Mouse (Mus musculus) MEL-GATA-1-ER (cell line): ENCODE measurements around the gene Mc1r.
A peak's percentile ranks its signal among the peaks of the same experiment; 100 is the strongest.

Experiments used
- DNase-seq: peaks from one replicate; pipeline ENCODE4 v3.0.0-alpha.2; 2012; ENCODE audit warnings: low read depth; ENCODE audit errors: extremely low read depth

Mc1r gene

GRCm38 (mm10) chr8:123406786-123407185, at the start of gene Mc1r:
Mc1r (plus strand) TSS chr8:123407107.
- no peak for DNase-seq

GRCm38 (mm10) chr8:123361082-123361739, 45.7 kb upstream of the Mc1r start:
- DNase-seq: peak; percentile 13

- peak; percentile 90 for DNase-seq
Observed at GRCm38 (mm10) chr8:123373403-123374238, 33.3 kb upstream of the Mc1r start, which contains the start of gene Tcf25. Tcf25 (plus strand) TSS chr8:123373753.

GRCm38 (mm10) chr8:123374239-123374578, 32.7 kb upstream of the Mc1r start:
- DNase-seq: peak; percentile 65

- no peak for DNase-seq
Observed at GRCm38 (mm10) chr8:123375701-123376100, 31.2 kb upstream of the Mc1r start.

GRCm38 (mm10) chr8:123376106-123376505, 30.8 kb upstream of the Mc1r start:
- no peak for DNase-seq

- DNase-seq: no peak
Observed at GRCm38 (mm10) chr8:123381711-123382110, 25.2 kb upstream of the Mc1r start.

- DNase-seq: no peak
Observed at GRCm38 (mm10) chr8:123382516-123382915, 24.4 kb upstream of the Mc1r start.

GRCm38 (mm10) chr8:123384883-123385540, 21.9 kb upstream of the Mc1r start:
- DNase-seq: peak; percentile 19

- DNase-seq: no peak
Observed at GRCm38 (mm10) chr8:123387041-123387440, 19.9 kb upstream of the Mc1r start.

GRCm38 (mm10) chr8:123387801-123388200, 19.1 kb upstream of the Mc1r start:
- no peak for DNase-seq

GRCm38 (mm10) chr8:123389026-123389425, 17.9 kb upstream of the Mc1r start:
- no peak for DNase-seq

- DNase-seq: no peak
Observed at GRCm38 (mm10) chr8:123398308-123398707, 8.6 kb upstream of the Mc1r start.

- no peak for DNase-seq
Observed at GRCm38 (mm10) chr8:123401936-123402335, 5.0 kb upstream of the Mc1r start.

- DNase-seq: no peak
Observed at GRCm38 (mm10) chr8:123402730-123403326, 4.1 kb upstream of the Mc1r start.

- DNase-seq: no peak
Observed at GRCm38 (mm10) chr8:123404521-123404920, 2.4 kb upstream of the Mc1r start.

- no peak for DNase-seq
Observed at GRCm38 (mm10) chr8:123407612-123408011, 705 bp downstream of the Mc1r start.

GRCm38 (mm10) chr8:123408586-123409544, 2.0 kb downstream of the Mc1r start:
- DNase-seq: peak; percentile 80

GRCm38 (mm10) chr8:123410049-123410587, 3.2 kb downstream of the Mc1r start:
- no peak for DNase-seq

GRCm38 (mm10) chr8:123410788-123411187, 3.9 kb downstream of the Mc1r start:
- no peak for DNase-seq
